Mouse (Mus musculus) ES-E14 (cell line): ENCODE measurements around the gene Iqschfp. TPM values are rescaled to one million over a fixed set of nuclear protein-coding genes. Genes with fewer than 3 reads are reported as not detected.

Experiments
- DNase-seq: peaks from one replicate; pipeline ENCODE4 v3.0.0-alpha.2; 2013; ENCODE audit warnings: low read depth, low spot score
- H3K27ac ChIP-seq: 2 replicates; pipeline ENCODE4 v1.5.1; 2012; ENCODE audit warnings: low read depth, mild to moderate bottlenecking, low read length, moderate library complexity, mixed read lengths; ENCODE audit not compliant: poor library complexity, insufficient read depth, severe bottlenecking
- H3K36me3 ChIP-seq: 2 replicates; pipeline ENCODE4 v1.6.1; 2012; ENCODE audit warnings: mild to moderate bottlenecking, low read length, moderate library complexity, mixed read lengths; ENCODE audit not compliant: control insufficient read depth, poor library complexity, insufficient read depth, severe bottlenecking
- H3K4me1 ChIP-seq, 2 experiments: fragments of 150-350 bp in 1 of 2; sonication (generic) in 1 of 2; 2 replicates each; pipeline ENCODE4 v1.6.1; 2012; ENCODE audit warnings: low read length in 2 of 2, mild to moderate bottlenecking in 1 of 2, mixed read lengths in 1 of 2; ENCODE audit not compliant: control insufficient read depth in 2 of 2, insufficient read depth in 2 of 2, poor library complexity in 1 of 2
- H3K4me3 ChIP-seq, 2 experiments: fragments of 150-350 bp in 1 of 2; sonication (generic) in 1 of 2; 2 replicates each; pipeline ENCODE4 v1.5.1; 2012; ENCODE audit warnings: low read length in 2 of 2, low read depth in 1 of 2, mild to moderate bottlenecking in 1 of 2, mixed read lengths in 1 of 2; ENCODE audit not compliant: insufficient read depth in 1 of 2, poor library complexity in 1 of 2, severe bottlenecking in 1 of 2
- H3K9ac ChIP-seq: 2 replicates; pipeline ENCODE4 v1.6.1; 2012; ENCODE audit warnings: low read depth, mild to moderate bottlenecking, low read length, mixed read lengths; ENCODE audit not compliant: poor library complexity, insufficient read depth, severe bottlenecking
- H3K9me3 ChIP-seq: fragments of 150-350 bp; sonication (generic); 2 replicates; pipeline ENCODE4 v1.6.1; 2012; ENCODE audit warnings: low read depth, mild to moderate bottlenecking, low read length; ENCODE audit not compliant: control insufficient read depth, insufficient read depth
- CHD2 ChIP-seq: IDR thresholded peaks from 2 replicates; pipeline ENCODE4 v1.6.1; 2014; ENCODE audit warnings: mild to moderate bottlenecking, low read depth, low read length, inconsistent platforms
- HCFC1 ChIP-seq: IDR thresholded peaks from 2 replicates; pipeline ENCODE4 v1.6.1; 2012; ENCODE audit warnings: low read length, inconsistent platforms, borderline replicate concordance; ENCODE audit not compliant: insufficient read depth
- MAFK ChIP-seq: IDR thresholded peaks from 2 replicates; pipeline ENCODE4 v1.6.1; 2014; ENCODE audit warnings: mild to moderate bottlenecking, low read depth, low read length, inconsistent platforms; ENCODE audit not compliant: insufficient read depth
- ZC3H11A ChIP-seq: IDR thresholded peaks from 2 replicates; pipeline ENCODE4 v1.6.1; 2012; ENCODE audit warnings: low read depth, mild to moderate bottlenecking, inconsistent platforms, low read length, borderline replicate concordance
- ZNF384 ChIP-seq: IDR thresholded peaks from 2 replicates; pipeline ENCODE4 v1.6.1; 2012; ENCODE audit warnings: low read depth, low read length, inconsistent platforms
- in situ Hi-C, 2 experiments: fragments of 600-800 bp; cut with MboI; formaldehyde crosslinking; loops; one replicate each; pipeline ENCODE4 v1.15.1; 2025; ENCODE audit warnings: low sequenced_read_pairs in 2 of 2, inconsistent platforms in 1 of 2; ENCODE audit not compliant: unreplicated experiment in 2 of 2
- total RNA-seq: library from RNA; depleted of rRNA; stranded (reverse); fragments of 300-350 nt; gene quantifications from 2 replicates; pipeline ENCODE4 v1.2.3, GENCODE M21; 2012

Iqschfp gene
- total RNA-seq, 1 experiment = not detected

GRCm38 (mm10) chr3:68196933-68197332, 304.9 kb downstream of the Iqschfp start:
- DNase-seq = no peak
- H3K9ac ChIP-seq = no peak overlapping the region
- H3K36me3 ChIP-seq = no peaks in the 10 kb centered on the region
- TF ChIP-seq MAFK = no peak
- H3K4me1 ChIP-seq = no peaks in the 10 kb centered on the region
- no peak overlapping the region for H3K27ac ChIP-seq
- in situ Hi-C loops = no loop called here
- H3K9me3 ChIP-seq = no peaks in the 10 kb centered on the region
- H3K4me3 ChIP-seq = no peak overlapping the region

- H3K9ac ChIP-seq = no peak overlapping the region
- TF ChIP-seq ZNF384 (no peak), MAFK (no peak)
- no peak overlapping the region for H3K27ac ChIP-seq
- no peaks in the 10 kb centered on the region for H3K9me3 ChIP-seq
- no peaks in the 10 kb centered on the region for H3K4me1 ChIP-seq
- H3K36me3 ChIP-seq = no peaks in the 10 kb centered on the region
- in situ Hi-C loops = no loop called here
- no peak for DNase-seq
- no peak overlapping the region for H3K4me3 ChIP-seq
Observed at GRCm38 (mm10) chr3:68201214-68201613, 309.2 kb downstream of the Iqschfp start.

- Histone ChIP-seq H3K9me3 (no peaks in the 10 kb centered on the region), H3K27ac (no peak overlapping the region), H3K9ac (no peak overlapping the region), H3K4me1 (no peaks in the 10 kb centered on the region), H3K4me3 (no peak overlapping the region), H3K36me3 (no peaks in the 10 kb centered on the region)
- TF ChIP-seq MAFK (no peak), ZNF384 (no peak), HCFC1 (no peak), CHD2 (no peak), ZC3H11A (no peak)
- no peak for DNase-seq
- in situ Hi-C loops = no loop called here
Observed at GRCm38 (mm10) chr3:68202162-68202902, 310.3 kb downstream of the Iqschfp start.

GRCm38 (mm10) chr3:68203934-68204467, 312.0 kb downstream of the Iqschfp start:
- in situ Hi-C loops = no loop called here
- H3K9me3 ChIP-seq = no peaks in the 10 kb centered on the region
- no peaks in the 10 kb centered on the region for H3K4me1 ChIP-seq
- no peak for TF ChIP-seq CHD2
- no peak for TF ChIP-seq HCFC1
- TF ChIP-seq ZC3H11A = no peak
- no peak for TF ChIP-seq MAFK
- TF ChIP-seq ZNF384 = no peak
- no peak for DNase-seq
- no peak overlapping the region for H3K4me3 ChIP-seq
- H3K27ac ChIP-seq = no peak overlapping the region
- H3K9ac ChIP-seq = no peak overlapping the region
- no peaks in the 10 kb centered on the region for H3K36me3 ChIP-seq

- TF ChIP-seq CHD2 (no peak), HCFC1 (no peak), ZNF384 (no peak), ZC3H11A (no peak)
- Histone ChIP-seq H3K4me1 (no peaks in the 10 kb centered on the region), H3K4me3 (no peak overlapping the region), H3K9ac (no peak overlapping the region), H3K36me3 (no peaks in the 10 kb centered on the region), H3K27ac (no peak overlapping the region), H3K9me3 (no peaks in the 10 kb centered on the region)
- DNase-seq = no peak
- in situ Hi-C loops = no loop called here
Observed at GRCm38 (mm10) chr3:68210422-68210821, 318.4 kb downstream of the Iqschfp start.
